Mouse (Mus musculus) thymus, postnatal 0 days (tissue): ENCODE results near the gene Sypl. TPM values are rescaled to one million over a fixed set of nuclear protein-coding genes. Genes with fewer than 3 reads are reported as not detected.
A peak's percentile ranks its signal among the peaks of the same experiment; 100 is the strongest.

Experiments used
- DNase-seq: peaks from one replicate; pipeline ENCODE4 v3.0.0-alpha.2; 2015; ENCODE audit warnings: low spot score
- polyA plus RNA-seq: library from polyadenylated mRNA; unstranded; fragments of >200 nt; fragmentation: Nextera tagmentation; extraction: Ambion mirVana; gene quantifications from 2 replicates; pipeline ENCODE4 v1.2.1, GENCODE M21; 2015

Sypl gene
- 109 and 111 TPM in 2 replicates for polyA plus RNA-seq

DNA sequence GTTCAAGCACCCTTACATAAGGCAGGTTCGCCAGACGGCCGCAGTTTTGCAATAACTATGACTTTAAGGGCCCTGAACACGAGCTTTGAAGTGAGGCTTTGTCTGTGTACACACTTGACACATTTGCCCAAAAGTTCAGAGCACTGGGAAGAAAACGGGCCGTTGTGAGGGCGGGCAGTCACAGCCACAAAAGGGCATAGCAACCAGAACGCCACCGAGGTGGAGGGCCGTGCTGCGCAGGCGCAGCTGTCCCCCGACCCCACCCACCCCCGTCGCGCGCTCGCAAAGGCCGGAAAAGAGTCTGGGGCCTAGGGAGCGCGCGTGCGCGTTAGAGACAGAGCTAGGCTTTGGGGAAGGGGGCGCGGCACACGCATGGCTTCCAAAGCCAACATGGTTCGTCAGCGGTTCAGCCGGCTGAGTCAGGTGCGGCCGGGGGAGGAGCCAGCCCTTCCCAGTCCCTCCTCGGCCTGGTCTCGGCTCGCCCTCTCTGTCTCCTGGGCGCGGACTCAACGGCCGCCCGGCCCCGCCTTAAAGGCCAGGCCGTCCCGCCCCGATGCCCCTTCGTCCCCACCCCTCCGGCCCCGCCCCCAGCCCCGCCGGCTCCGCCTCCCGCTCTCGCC is at the start of gene Sypl:
Gene Sypl, plus strand, starts transcription at position 296 of the 620 bp plus-strand sequence.
- DNase-seq: peak; percentile 97

DNA sequence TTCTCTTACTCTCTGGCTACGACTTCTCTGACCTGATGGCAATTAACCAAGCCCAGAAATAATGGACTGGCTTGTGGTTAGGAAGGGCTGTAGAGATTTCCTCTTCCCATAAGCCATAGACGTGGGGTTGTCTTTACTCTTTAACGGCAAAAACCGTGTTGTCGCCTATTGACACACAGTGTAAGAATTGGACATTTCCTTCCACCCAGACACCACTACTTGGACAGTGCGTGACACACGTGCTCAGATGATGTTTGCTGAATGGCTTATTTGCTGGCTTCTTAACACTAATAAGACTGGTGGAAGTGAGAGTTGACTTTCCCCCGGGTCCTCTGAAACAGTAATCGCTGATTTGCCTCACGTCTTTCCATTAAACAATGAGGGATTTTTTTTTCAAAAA is 44.0 kb upstream of the Sypl start:
- no peak for DNase-seq

DNA sequence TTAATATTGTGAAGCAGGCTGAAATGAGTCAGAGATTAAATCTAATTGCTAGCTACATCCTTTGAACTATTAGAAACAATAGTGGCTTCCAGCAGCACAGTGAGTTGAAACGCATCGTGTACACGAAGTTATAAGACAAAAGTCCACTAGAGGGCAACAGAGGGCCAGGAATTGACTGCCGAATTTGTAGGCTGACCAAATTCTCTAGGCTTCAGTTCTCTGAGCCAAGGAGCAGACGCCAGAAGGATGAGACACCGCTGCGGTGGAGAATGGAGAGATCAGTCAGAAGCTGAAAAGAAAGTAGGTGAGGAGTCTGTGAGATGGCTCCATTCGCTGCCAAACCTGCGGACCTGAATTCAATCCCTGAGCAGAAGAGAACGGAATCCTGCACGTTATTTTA is 43.6 kb upstream of the Sypl start:
- DNase-seq: peak; percentile 82

DNA sequence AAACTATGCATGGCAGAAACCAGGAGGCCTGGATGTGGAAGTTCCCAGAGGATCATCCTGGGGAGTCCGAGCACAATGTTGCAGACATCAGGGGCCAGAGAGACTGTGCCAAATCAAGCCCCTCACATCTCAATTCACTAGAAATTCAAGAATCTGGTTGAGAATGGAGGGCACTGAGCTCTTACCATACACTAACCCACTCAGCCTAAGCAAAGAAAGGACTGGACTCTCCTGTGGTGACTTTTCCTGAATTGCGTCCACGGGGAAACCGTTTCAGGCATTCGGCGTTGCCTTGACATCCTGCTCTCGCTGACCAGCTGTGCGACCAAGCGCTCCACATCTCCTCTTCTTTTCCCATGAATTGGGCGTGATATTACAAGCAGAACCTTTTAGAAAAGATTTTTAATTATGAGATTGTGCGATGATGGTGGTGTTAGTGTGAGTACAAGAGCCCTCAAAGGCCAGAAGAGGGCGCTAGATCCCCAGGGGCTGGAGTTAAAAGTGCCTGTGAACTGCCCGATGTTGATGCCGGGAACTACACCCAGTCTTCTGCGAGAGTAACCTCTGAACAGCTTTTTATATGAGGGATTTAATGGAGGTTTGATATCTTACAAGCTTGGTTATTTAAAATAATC is 43.0 kb upstream of the Sypl start:
- DNase-seq: peak; percentile 80

DNA sequence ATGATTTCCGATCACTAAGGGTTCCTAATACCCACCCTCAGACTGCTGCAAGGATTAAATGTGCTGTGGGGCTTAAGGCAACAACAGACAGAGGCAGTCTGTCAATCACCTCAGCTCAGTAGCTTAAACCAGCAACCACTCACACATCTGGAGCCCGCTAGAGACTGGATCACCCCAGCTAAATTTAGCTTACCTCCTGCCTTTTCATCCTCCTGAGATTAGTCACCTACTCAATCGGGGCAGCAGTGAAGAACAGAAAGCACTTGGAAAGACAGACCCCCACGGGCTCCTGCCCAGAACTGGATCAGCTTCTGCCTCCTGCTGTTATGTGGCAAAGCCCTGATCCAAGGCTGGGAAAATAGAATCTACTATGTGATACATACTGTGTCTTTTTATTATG is 42.1 kb upstream of the Sypl start:
- DNase-seq: no peak

DNA sequence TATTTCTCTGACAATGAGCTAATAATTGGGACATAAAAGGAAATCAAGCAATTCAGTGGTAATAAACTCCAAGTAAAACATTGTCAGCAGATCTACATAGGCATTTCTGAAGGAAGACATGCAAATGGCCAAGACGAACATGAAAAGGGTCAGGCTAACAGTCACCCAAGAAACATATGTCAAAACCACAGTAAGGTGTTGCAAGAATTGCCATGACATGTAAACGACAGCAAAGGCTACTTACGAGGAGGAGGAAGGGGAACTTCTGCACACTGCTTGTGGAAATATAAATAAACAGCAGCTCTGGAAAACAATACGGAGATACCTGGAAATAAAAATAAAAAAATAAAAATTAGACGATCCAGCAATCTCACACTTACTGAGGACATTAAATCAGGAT is 40.9 kb upstream of the Sypl start:
- no peak for DNase-seq

DNA sequence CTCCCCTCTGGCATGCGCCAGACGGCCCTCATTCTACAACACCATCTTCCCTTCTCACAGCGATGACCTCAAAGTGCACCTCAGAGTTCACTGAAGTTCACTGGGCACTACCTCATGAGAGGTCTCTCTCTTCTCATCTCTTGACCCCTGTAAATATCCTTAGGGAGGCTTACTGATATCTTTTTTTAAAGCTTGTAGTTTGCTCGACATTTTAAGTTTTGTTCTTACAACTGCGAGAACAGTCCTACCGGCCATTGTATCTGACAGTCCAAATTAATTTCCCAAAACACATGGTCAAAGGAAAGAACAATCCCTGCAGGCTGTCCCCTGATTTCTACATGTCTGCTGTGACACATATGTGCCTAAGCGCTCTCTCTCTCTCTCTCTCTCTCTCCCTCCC is 35.0 kb upstream of the Sypl start:
- no peak for DNase-seq

DNA sequence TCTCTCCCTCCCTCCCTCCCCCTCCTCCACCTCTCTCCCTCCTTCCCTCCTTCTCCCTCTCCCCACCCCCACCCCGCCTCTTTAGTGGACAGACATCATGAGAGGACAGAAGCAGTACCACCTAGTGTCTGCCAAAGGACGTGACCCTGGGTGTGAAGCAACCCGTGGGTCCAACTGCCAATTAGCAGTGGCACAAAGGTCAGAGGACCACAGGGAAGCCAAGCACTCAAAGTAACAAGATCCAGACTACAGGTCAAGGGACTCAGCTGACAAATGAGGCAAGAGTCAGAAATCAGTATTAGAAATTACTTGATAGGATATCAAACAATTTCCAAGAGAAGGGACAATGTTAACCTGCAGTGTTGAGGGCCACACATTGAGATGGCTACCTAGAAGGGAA is 34.6 kb upstream of the Sypl start:
- DNase-seq: no peak

DNA sequence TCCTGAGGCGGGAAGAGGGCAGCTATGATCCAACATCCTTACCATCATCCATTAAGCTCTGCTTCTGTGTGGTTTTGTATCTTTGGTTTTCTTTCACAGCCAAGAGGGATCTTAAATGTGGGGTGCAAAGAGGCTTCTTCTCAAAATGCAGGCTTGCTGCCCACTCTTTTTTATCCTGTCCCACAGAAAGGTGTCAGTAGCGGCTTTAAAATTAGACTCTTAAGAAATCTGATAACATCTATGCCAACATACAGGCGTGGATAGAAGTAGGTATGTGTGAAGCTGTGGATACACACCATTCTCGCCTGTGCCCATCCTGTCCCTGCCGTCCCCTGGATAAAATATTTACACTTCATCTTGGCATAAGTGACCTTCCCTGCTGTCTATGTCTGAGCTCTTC is 34.2 kb upstream of the Sypl start:
- DNase-seq: no peak

DNA sequence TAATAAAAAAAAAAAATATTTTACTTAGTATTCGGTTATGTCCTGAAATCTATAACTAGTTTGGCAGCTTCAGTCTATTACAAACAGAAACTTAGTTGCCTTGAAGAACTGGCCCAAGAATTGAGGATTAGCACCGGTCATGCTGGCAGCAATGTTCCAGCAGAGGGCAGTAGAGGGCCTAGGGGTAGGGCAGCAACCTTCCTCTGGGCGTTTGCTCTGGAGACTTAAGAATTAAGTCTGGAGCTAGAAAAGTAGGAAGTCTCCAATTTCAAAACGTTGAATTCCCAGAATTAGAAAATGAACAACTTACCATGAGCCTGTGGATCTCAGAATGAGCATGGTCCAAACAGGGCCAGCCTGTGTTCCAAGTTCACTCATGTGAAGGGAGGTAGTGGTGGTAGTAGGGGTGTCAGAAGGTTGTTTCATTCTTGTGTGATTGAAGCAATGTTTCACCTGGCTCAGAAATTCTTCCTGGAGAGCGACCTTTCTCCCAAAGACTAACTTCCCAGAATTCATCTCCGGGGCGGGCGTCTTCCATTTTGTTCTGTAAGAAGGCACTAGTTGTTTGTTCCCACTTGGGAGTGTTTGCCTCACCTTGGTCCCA is 33.4 kb upstream of the Sypl start:
- peak; percentile 74 for DNase-seq

DNA sequence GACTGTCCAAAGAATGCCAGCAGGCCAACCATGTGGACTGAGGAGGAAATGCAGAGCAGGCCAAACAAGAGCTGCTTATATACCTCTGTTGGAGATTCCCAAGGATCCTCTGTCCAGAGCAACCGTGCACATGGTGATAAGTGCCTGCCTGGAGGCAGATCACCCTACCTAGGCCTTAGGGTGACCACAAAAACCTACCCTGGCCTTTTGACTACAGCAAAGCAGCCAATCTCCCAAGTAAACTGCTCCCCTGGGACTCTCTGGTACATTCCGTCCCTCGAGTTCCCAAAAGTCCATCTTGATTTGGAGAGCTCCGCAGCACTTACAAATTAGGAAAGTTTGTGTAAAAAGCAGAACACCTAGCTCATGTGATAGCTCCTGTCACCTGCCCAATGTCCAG is 32.6 kb upstream of the Sypl start:
- no peak for DNase-seq

DNA sequence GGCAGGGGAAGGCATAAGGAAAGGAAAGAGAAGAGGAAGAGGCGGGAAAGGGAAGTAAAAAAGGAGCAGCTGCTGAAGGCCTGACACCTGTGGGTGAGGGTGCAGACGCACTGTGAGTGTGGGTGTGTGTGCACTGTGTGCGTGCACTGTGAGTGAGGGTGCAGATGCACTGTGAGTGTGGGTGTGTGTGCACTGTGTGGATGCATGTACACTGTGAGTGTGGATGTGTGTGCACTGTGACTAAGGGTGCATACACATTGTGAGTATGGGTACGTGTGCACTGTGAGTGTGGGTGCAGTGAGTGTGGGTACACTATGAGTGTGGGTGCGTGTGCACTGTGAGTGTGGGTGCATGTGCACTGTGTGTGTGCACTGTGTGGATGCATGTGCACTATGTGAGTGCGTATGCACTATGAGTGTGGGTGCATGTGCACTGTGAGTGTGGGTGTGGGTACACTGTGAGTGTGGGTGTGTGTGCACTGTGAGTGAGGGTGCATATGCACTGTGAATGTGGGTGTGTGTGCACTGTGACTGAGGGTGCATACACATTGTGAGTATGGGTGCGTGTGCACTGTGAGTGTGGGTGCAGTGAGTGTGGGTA is 32.1 kb upstream of the Sypl start:
- no peak for DNase-seq

DNA sequence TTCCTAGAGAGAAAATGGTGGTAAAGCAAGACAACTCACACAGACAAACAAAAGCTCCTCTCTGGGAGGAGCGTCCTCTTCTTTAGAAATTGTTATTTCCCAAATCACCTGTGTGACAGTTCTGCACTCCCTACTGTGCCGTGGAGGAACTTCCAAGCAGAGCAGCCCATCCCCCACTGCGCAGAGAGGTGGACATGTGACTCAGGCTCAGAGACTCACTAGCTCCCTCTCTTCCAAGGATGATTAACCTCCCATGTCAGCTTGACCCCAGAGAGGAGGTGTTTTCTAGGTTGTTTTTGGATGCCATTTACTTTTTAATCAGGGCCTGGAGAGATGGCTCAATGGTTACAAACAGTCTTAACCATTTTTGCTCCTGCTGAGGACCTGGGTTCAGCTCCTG is 29.4 kb upstream of the Sypl start:
- no peak for DNase-seq

DNA sequence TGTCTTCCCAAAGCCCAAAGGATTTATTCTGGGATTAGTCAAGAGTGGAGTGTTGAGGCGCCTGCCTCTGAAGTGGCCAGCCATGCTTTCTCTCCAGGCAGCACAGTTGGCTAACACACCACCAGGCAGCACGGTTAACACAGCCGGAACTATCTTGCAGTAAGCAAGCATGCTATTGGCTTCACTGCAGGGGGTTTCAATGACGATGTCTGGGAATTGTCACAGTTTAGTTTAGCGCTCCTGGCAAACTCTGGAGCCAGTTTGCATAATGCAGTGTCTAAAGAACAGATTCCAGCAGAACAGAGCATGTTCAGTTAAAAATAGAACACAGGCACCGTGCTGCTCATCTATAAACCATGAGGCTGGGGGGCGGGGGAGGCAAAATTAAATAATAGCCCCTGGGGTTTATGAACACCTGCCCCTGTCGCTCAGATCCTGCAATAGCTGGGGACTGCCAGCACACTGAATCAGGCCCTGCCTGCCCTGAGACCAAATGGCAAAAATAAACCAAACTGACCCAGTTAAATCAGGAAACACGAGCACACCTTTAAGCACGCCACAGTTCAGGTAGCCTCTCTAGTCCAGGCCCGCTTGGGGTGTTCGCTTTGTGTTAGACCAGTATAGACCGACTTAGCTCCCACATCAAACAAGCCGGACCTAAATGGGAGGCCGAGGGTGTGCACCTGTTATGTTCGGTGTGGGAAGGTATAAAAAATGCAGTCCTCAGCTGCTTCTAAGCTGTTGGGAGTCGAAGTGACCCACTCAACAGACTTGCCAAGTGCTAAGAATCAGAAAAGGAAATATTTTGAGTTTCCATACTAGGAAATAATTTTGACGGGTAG is 27.1 kb upstream of the Sypl start:
- DNase-seq: no peak

DNA sequence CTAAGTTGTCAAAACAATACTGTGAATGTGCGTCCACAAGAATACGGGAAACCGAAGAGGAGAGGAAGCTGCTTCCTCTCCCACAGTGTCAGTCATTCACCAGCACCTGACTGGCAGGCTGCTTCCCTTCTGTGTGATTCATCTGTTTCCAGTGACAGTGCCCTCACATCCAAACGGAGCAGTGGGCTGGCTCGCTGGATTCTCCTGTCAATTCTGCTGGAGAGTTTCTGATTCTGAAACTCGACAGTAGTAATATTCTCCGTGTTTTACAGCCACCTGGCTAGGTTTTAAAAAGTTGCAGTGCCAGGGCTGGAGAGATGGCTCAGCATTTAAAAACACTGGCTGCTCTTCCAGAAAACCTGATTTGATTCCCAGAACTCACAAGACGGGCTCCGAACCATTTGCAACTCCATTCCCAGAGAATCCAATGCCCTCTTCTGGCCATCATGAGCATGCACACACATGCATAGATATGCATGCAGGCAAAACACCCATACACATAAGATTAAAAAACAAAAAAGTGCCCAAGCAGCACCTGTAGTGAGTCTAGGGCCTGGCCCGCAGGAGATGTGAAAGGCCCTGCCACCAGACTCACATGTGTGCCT is 26.4 kb upstream of the Sypl start:
- DNase-seq: no peak

DNA sequence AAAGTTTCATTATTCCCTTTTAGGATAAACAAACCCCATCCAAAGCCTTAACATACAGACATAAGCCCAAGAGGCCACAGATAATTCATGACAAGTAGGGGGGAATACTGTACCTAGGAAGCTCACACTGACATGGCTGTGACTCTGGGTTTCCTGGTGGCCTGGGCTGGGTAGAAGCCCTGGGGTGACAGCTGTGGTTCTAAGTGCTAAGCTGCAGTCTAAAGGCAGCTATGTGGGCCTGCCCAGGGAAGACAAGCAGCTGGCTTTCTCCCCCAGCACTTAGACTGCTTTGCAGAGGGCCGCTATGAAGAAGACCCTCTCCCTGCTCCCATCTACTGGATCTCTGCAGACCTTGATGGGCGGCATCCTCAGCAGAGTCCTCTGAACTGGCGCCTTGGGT is 25.5 kb upstream of the Sypl start:
- DNase-seq: no peak

DNA sequence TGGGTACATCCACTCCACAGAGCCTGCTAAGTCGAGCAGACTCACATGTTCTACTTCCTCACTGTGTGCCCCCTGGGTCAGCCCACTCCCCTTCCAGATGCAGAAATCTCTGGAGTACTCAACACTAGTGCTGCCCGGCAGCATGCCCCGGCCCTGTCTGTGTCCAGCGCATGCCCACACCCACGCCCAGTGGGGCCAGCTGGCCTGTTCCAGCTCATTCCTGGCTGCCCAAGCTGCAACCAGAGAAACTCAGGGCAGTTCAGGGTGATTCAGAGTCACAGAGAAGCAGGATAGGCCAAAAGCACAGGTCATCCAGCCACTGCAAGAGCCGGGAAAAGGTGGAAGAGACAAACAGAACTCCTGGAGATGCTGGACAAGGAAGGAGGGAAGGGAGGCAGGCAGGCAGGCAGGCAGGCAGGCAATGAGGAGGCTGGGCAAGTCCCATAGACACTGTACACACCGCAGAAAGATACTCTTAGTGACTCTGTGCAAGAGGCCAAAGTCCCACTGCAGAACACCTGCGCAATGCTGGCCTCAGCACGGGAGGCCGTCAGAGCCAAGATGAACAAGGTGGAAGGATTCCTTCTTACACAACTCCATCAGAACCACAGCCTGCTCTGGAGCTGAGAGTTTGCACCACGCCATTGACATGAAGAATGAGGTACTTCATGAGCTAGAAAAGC is 23.7 kb upstream of the Sypl start:
- no peak for DNase-seq

DNA sequence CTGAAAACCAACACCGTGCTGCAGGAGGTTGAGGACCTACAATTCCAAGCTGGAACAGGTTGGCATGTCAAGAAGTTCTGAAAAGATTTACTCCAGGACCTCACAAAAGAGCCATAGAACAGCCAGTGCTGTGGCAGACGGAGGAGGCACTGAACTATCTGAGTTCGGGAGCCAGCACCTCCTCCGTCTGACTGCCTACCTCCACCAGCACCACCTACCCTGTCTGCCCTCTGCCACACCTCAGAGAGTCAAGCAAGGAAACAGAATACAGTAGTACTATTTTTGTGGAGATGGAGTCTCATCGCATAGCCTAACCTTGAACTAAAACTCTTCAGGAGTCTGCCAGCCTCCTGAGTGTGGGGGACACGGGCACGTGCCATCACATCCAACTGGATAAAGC is 23.1 kb upstream of the Sypl start:
- DNase-seq: no peak

DNA sequence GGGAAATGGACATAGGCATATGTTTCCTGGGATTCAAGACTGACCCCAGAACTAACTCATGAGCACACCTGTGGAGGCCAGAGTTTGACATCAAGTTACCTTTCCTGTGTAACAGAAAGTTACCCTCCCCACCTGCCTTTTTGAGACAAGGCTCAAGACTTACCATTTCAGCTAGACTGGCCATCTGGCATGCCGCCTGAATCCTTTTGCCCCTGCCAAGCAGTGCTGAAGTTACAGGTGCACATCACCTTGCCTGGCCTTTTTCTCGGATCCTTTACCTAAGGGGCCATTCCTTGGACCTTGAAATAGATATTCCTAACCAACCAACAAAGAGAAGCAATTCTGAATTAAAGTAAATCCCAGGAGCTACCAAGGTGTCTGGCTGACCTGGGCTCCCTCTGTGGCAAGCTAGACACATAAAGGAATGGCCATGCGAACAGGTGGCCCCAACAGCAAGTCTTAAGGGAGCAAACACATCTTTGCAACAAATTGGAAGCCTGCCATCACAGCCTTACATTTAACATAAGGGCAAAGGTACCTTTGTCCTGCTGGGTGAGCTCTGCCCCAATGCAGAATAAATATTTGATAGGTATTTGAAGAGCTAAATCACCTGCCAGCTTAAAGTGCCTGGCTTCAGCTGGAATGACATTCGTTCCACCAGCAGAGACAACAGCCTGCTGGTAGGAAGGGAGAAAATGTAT is 17.3 kb upstream of the Sypl start:
- DNase-seq: no peak

DNA sequence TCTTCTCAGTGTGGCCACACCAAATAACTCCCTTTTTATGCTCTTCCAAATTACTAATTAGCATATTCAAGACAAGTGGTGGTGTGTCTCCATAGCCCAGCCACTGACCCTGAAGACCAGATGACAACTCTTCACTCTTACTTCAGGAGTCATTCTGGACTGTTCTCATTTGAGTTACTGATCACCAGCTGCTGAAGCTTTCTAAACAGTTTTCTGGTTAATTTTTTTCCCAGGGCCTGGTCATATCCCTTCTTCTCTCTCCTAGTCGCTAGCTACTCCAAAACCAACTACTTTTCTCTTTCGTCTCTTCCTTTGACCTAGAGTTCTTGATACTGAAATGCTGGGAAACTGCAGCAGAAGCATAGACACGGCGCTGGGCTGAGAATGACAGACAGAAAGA is 12.6 kb upstream of the Sypl start:
- DNase-seq: no peak
